Mouse (Mus musculus): ENCODE measurements around the gene Ralgps2. TPM values are rescaled to one million over a fixed set of nuclear protein-coding genes. Genes with fewer than 3 reads are reported as not detected.
A peak's percentile ranks its signal among the peaks of the same experiment; 100 is the strongest.

Gene Ralgps2
- total RNA-seq, 1 experiment: 40.6 TPM

GRCm38 (mm10) chr1:156769163-156769562, 170.3 kb downstream of the Ralgps2 start:
- Histone ChIP-seq H3K36me3 (ENCODE audit: control insufficient read depth, insufficient read depth, low read length, poor library complexity, severe bottlenecking) (no peaks in the 10 kb centered on the region), H3K9me3 (ENCODE audit: control insufficient read depth, insufficient read depth, low read depth, low read length) (no peaks in the 10 kb centered on the region), H3K4me3 (ENCODE audit: insufficient read depth in 1 of 2, low read depth in 1 of 2, low read length in 2 of 2, poor library complexity in 1 of 2, severe bottlenecking in 1 of 2) (no peak overlapping the region), H3K27ac (ENCODE audit: insufficient read depth, low read depth, low read length, poor library complexity, severe bottlenecking) (no peak overlapping the region), H3K4me1 (ENCODE audit: control insufficient read depth in 2 of 2, insufficient read depth in 2 of 2, low read length in 2 of 2, poor library complexity in 1 of 2) (no peaks in the 10 kb centered on the region), H3K9ac (ENCODE audit: insufficient read depth, low read depth, low read length, poor library complexity, severe bottlenecking) (no peak overlapping the region)
- in situ Hi-C loops (cut with MboI; ENCODE audit: low sequenced_read_pairs in 2 of 2, unreplicated experiment in 2 of 2): no loop called here
- TF ChIP-seq ZNF384 (IDR thresholded peaks at IDR 0.05; ENCODE audit: low read depth, low read length) (no peak), ZC3H11A (IDR thresholded peaks at IDR 0.05; ENCODE audit: borderline replicate concordance, low read depth, low read length) (no peak), CHD2 (IDR thresholded peaks at IDR 0.05; ENCODE audit: low read depth, low read length) (no peak), MAFK (IDR thresholded peaks at IDR 0.05; ENCODE audit: insufficient read depth, low read depth, low read length) (no peak), HCFC1 (IDR thresholded peaks at IDR 0.05; ENCODE audit: borderline replicate concordance, insufficient read depth, low read length) (no peak)
- DNase-seq (ENCODE audit: low read depth, low spot score): no peak

GRCm38 (mm10) chr1:156765311-156765710, 174.1 kb downstream of the Ralgps2 start:
- no peaks in the 10 kb centered on the region for H3K36me3 ChIP-seq (ENCODE audit: control insufficient read depth, insufficient read depth, low read length, poor library complexity, severe bottlenecking)
- in situ Hi-C loops (cut with MboI; ENCODE audit: low sequenced_read_pairs in 2 of 2, unreplicated experiment in 2 of 2): no loop called here
- no peaks in the 10 kb centered on the region for H3K4me1 ChIP-seq (ENCODE audit: control insufficient read depth in 2 of 2, insufficient read depth in 2 of 2, low read length in 2 of 2, poor library complexity in 1 of 2)
- no peak for DNase-seq (ENCODE audit: low read depth, low spot score)
- no peak overlapping the region for H3K9ac ChIP-seq (ENCODE audit: insufficient read depth, low read depth, low read length, poor library complexity, severe bottlenecking)
- no peak for TF ChIP-seq MAFK (IDR thresholded peaks at IDR 0.05; ENCODE audit: insufficient read depth, low read depth, low read length)
- TF ChIP-seq ZNF384 (IDR thresholded peaks at IDR 0.05; ENCODE audit: low read depth, low read length): no peak
- no peak for TF ChIP-seq CHD2 (IDR thresholded peaks at IDR 0.05; ENCODE audit: low read depth, low read length)
- TF ChIP-seq ZC3H11A (IDR thresholded peaks at IDR 0.05; ENCODE audit: borderline replicate concordance, low read depth, low read length): no peak
- H3K4me3 ChIP-seq (ENCODE audit: insufficient read depth in 1 of 2, low read depth in 1 of 2, low read length in 2 of 2, poor library complexity in 1 of 2, severe bottlenecking in 1 of 2): no peak overlapping the region
- H3K9me3 ChIP-seq (ENCODE audit: control insufficient read depth, insufficient read depth, low read depth, low read length): no peaks in the 10 kb centered on the region
- no peak overlapping the region for H3K27ac ChIP-seq (ENCODE audit: insufficient read depth, low read depth, low read length, poor library complexity, severe bottlenecking)

GRCm38 (mm10) chr1:156764584-156764983, 174.8 kb downstream of the Ralgps2 start:
- Histone ChIP-seq H3K4me3 (ENCODE audit: insufficient read depth in 1 of 2, low read depth in 1 of 2, low read length in 2 of 2, poor library complexity in 1 of 2, severe bottlenecking in 1 of 2) (no peak overlapping the region), H3K36me3 (ENCODE audit: control insufficient read depth, insufficient read depth, low read length, poor library complexity, severe bottlenecking) (no peaks in the 10 kb centered on the region), H3K4me1 (ENCODE audit: control insufficient read depth in 2 of 2, insufficient read depth in 2 of 2, low read length in 2 of 2, poor library complexity in 1 of 2) (no peaks in the 10 kb centered on the region), H3K27ac (ENCODE audit: insufficient read depth, low read depth, low read length, poor library complexity, severe bottlenecking) (no peak overlapping the region), H3K9ac (ENCODE audit: insufficient read depth, low read depth, low read length, poor library complexity, severe bottlenecking) (no peak overlapping the region), H3K9me3 (ENCODE audit: control insufficient read depth, insufficient read depth, low read depth, low read length) (no peaks in the 10 kb centered on the region)
- in situ Hi-C loops (cut with MboI; ENCODE audit: low sequenced_read_pairs in 2 of 2, unreplicated experiment in 2 of 2): no loop called here
- DNase-seq (ENCODE audit: low read depth, low spot score): peak; percentile 42
- TF ChIP-seq ZC3H11A (IDR thresholded peaks at IDR 0.05; ENCODE audit: borderline replicate concordance, low read depth, low read length): no peak
- no peak for TF ChIP-seq CHD2 (IDR thresholded peaks at IDR 0.05; ENCODE audit: low read depth, low read length)
- TF ChIP-seq HCFC1 (IDR thresholded peaks at IDR 0.05; ENCODE audit: borderline replicate concordance, insufficient read depth, low read length): no peak
- TF ChIP-seq ZNF384 (IDR thresholded peaks at IDR 0.05; ENCODE audit: low read depth, low read length): no peak
- TF ChIP-seq MAFK (IDR thresholded peaks at IDR 0.05; ENCODE audit: insufficient read depth, low read depth, low read length): no peak

- in situ Hi-C loops (cut with MboI; ENCODE audit: low sequenced_read_pairs in 2 of 2, unreplicated experiment in 2 of 2): no loop called here
- TF ChIP-seq CHD2 (IDR thresholded peaks at IDR 0.05; ENCODE audit: low read depth, low read length) (no peak), ZNF384 (IDR thresholded peaks at IDR 0.05; ENCODE audit: low read depth, low read length) (no peak), HCFC1 (IDR thresholded peaks at IDR 0.05; ENCODE audit: borderline replicate concordance, insufficient read depth, low read length) (no peak), ZC3H11A (IDR thresholded peaks at IDR 0.05; ENCODE audit: borderline replicate concordance, low read depth, low read length) (no peak), MAFK (IDR thresholded peaks at IDR 0.05; ENCODE audit: insufficient read depth, low read depth, low read length) (no peak)
- no peak overlapping the region for H3K4me3 ChIP-seq (ENCODE audit: insufficient read depth in 1 of 2, low read depth in 1 of 2, low read length in 2 of 2, poor library complexity in 1 of 2, severe bottlenecking in 1 of 2)
- H3K9ac ChIP-seq (ENCODE audit: insufficient read depth, low read depth, low read length, poor library complexity, severe bottlenecking): no peak overlapping the region
- no peaks in the 10 kb centered on the region for H3K36me3 ChIP-seq (ENCODE audit: control insufficient read depth, insufficient read depth, low read length, poor library complexity, severe bottlenecking)
- no peak for DNase-seq (ENCODE audit: low read depth, low spot score)
- no peaks in the 10 kb centered on the region for H3K9me3 ChIP-seq (ENCODE audit: control insufficient read depth, insufficient read depth, low read depth, low read length)
- H3K4me1 ChIP-seq (ENCODE audit: control insufficient read depth in 2 of 2, insufficient read depth in 2 of 2, low read length in 2 of 2, poor library complexity in 1 of 2): no peaks in the 10 kb centered on the region
- no peak overlapping the region for H3K27ac ChIP-seq (ENCODE audit: insufficient read depth, low read depth, low read length, poor library complexity, severe bottlenecking)
These were observed 176.1 kb downstream of the Ralgps2 start for GRCm38 (mm10) chr1:156763280-156763679.

GRCm38 (mm10) chr1:156761430-156761801, 178.0 kb downstream of the Ralgps2 start:
- in situ Hi-C loops (cut with MboI; ENCODE audit: low sequenced_read_pairs in 2 of 2, unreplicated experiment in 2 of 2): no loop called here
- Histone ChIP-seq H3K27ac (ENCODE audit: insufficient read depth, low read depth, low read length, poor library complexity, severe bottlenecking) (no peak overlapping the region), H3K4me3 (ENCODE audit: insufficient read depth in 1 of 2, low read depth in 1 of 2, low read length in 2 of 2, poor library complexity in 1 of 2, severe bottlenecking in 1 of 2) (no peak overlapping the region), H3K9me3 (ENCODE audit: control insufficient read depth, insufficient read depth, low read depth, low read length) (no peaks in the 10 kb centered on the region), H3K36me3 (ENCODE audit: control insufficient read depth, insufficient read depth, low read length, poor library complexity, severe bottlenecking) (no peaks in the 10 kb centered on the region), H3K9ac (ENCODE audit: insufficient read depth, low read depth, low read length, poor library complexity, severe bottlenecking) (no peak overlapping the region), H3K4me1 (ENCODE audit: control insufficient read depth in 2 of 2, insufficient read depth in 2 of 2, low read length in 2 of 2, poor library complexity in 1 of 2) (no peaks in the 10 kb centered on the region)
- TF ChIP-seq HCFC1 (IDR thresholded peaks at IDR 0.05; ENCODE audit: borderline replicate concordance, insufficient read depth, low read length) (no peak), ZNF384 (IDR thresholded peaks at IDR 0.05; ENCODE audit: low read depth, low read length) (no peak), CHD2 (IDR thresholded peaks at IDR 0.05; ENCODE audit: low read depth, low read length) (no peak), ZC3H11A (IDR thresholded peaks at IDR 0.05; ENCODE audit: borderline replicate concordance, low read depth, low read length) (no peak), MAFK (IDR thresholded peaks at IDR 0.05; ENCODE audit: insufficient read depth, low read depth, low read length) (no peak)
- no peak for DNase-seq (ENCODE audit: low read depth, low spot score)

Data from ES-E14 (cell line).